Mouse (Mus musculus) brain, adult 2 months (tissue): ENCODE data around the gene A530032D15Rik.
"Not testable (repeated sequence)": the region's sequence is repeated elsewhere in the genome, so short reads cannot be mapped to it uniquely, and the experiment has no call there.

ENCODE experiments used
- DNase-seq: peaks from one replicate; pipeline ENCODE4 v3.0.0; 2011; ENCODE audit warnings: low read depth, low spot score

The A530032D15Rik gene

DNA sequence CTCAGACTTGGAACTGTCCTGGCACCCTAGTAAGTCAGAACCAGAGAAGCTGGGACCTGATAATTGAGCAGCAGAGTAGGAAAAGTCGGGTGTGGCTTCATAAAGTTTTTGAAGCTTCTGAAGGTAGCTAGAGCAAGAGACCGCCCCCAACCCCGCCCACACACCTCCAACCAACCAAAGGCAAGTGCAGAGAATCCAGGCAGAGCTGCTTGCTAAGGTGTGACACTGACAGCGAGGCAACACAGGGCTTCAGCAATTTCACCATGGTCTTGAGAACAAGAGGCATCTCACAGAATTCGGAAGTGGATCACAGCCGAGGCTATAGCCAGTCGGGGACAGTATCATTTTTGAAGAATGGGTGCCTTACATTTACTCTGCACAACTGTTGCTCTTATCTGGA lies at the start of gene A530032D15Rik:
A530032D15Rik (minus strand) TSS at position 101 of the 400 bp plus-strand sequence.
- DNase-seq = not testable (repeated sequence)

DNA sequence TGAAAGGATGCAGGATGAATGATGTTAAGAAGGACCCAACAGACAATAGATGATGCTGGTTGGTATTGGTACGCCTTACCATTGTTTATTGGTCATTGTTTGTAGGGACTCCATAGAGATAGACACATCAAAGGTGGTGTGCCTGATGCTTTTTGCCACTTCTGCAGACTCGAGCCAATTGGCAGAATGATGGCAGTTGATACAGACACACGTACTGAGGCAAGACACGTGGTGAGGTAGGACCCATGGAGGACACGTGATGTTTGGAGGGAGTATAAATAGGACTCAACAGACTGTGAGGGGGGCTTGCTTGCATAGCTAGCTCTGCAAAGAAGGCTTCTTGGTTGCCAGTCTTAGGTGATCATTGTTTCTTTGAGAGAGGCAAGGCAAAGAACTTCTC lies 45.5 kb upstream of the A530032D15Rik start:
- DNase-seq = not testable (repeated sequence)

DNA sequence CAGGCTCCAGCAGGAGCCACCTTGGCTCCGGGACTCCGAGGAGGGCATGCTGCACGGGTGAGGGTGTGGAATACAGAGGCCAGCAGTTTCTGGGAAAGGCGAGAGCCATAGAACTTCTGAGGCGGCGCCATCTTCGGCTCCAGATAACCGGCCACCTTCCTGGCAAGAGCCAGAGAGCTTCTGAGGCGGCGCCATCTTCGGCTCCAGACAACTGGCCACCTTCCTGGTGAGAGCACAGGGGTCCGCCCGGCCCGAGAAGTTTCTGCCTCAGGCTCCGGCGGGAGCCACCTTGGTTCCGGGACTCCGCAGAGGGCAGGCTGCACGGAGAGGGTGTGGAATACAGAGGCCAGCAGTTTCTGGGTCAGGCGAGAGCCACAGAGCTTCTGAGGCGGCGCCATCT lies 24.0 kb upstream of the A530032D15Rik start:
- not testable (repeated sequence) for DNase-seq

DNA sequence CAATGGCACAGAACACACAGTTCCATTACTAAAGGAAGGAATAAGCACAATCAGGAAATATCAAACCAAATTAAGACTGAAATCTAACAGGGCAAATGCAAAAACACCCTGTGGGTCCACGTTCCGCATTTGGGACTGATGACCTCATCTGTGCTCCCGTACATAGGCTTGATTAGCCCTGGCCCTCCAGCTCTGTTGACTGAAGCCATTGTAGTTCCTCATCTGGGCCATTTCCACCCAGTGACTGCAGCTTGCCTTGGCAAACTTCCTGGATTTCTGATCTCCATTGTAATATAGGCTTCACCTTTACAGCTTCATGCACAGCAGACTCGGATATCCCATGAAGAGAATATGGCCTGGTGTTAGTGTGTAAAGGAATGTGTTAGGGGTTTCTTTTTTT lies 12.2 kb upstream of the A530032D15Rik start:
- not testable (repeated sequence) for DNase-seq

DNA sequence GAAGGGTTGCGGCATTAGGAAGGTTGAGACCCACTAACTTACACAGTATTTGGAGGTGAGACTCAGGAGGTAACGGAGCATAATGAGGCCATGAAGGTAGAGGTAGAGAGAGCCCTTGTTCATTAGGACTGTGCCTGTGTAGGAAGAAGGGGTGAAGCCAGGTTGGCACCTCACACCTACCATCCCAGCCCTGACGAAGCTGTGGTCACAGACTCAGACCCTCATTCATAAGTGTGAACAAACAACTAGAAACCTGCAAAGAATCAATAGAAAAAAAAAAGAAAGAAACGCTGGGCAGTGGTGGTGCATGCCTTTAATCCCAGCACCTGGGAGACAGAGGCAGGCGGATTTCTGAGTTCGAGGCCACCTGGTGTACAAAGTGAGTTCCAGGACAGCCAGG lies 8.7 kb upstream of the A530032D15Rik start:
- not testable (repeated sequence) for DNase-seq

DNA sequence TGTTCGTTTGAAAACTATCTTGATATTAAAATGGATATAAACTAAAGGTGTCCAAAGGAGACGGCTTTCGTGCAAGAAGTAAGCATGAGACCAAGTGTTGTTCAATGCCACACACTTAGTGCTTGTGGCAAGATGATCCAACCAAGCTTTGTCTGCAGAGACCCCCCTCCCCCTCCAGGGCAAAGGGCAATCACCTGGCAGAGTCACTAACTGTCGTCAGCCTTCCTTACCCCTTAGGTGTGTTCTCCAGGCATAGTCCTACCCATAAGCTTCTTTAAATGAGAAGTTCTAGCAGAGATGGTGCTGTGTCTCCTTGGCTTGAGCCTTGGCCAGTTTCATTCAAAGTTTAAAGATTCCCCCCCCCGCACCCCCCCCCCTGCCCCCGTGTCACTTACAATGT lies 7.9 kb upstream of the A530032D15Rik start:
- not testable (repeated sequence) for DNase-seq

DNA sequence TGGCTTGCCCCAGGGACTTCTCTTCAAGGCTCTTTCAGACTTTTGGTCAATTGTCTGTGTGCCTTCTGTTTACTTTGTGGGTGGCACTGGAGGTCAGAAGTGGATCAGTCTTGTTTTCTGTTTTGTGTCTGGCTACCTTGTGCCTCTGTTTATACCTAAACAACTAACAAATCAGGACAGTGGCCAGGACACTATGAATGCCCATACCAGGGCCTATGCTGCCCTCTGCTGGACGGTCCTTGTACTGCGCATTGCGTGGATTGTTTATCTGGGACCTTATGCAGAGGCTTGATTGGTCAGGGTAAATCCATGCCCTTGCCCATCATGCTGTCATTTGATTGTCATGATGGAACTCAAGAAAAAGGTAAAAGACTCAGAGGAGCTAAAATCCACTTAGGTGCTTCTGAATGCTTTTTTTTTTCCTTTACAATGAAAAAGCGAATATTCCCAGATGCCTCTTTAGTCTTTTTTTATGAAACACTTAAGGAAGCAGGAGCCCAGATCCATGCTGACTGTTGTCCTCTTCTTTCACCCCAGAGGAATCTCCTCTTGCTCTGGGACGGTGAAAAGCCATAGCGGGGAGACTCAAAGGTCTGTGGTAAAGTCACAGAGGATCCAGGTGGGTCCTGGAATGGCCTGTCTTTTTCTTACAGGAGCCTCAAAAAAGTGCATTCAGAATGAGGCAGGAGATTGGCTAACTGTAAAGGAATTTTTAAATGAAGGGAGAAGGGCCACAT lies 5.2 kb upstream of the A530032D15Rik start:
- DNase-seq = not testable (repeated sequence)

DNA sequence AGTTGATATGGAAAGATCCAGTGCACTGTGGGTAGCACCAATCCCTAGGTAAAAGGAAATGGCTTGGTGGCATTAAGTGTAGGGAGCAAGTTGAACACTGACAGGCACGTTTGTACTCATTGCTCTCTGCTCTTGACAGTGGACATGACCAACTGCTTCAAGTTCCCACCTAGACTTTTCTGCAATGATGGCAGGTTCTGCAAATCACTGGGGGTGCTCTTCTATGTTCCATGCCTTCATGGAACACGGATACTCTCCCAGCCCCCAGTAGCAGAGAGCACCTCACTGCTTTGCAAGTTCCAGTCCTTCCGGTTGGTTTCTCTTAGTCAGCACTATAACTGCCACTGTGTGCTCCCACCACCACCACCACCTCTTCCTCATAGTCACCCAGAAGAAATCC lies 4.4 kb upstream of the A530032D15Rik start:
- not testable (repeated sequence) for DNase-seq

DNA sequence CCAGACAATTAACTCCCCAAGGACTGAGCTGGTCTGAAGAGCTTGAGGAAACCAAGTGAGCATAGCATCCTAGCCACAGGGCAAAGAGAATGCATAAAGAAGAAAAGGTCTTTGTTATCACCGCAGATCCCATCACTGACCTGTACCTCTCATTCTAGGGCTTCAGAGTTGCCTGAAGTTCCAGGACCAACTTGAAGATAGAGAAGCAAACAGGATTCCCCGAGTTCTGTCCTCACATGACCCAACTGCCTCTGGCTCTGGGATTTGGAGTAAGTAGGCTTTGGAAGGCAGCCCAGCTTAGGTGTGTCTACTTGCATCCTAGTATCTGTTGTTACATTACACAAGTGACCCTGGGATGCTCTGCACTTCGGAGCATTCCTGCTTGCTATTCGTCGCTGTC lies 3.2 kb upstream of the A530032D15Rik start:
- not testable (repeated sequence) for DNase-seq

DNA sequence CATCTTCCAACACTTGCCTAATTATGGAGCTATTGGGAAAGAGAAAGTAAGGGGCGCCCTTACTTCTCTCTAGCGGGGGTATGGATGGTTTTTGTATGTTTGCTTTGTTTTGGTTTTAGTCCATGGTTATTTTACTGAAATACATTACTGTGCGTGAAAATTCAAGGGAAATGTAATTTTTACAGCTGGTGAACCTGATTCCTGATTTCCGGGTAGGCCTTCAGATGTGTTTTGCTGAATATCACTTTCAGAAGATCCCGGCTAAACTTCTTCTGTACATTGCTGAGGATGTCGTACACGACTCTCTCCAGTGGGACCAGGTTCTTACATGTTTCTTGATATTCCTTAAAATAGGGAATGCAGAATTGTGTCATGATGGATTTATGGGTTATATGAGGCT lies 2.6 kb upstream of the A530032D15Rik start:
- not testable (repeated sequence) for DNase-seq

DNA sequence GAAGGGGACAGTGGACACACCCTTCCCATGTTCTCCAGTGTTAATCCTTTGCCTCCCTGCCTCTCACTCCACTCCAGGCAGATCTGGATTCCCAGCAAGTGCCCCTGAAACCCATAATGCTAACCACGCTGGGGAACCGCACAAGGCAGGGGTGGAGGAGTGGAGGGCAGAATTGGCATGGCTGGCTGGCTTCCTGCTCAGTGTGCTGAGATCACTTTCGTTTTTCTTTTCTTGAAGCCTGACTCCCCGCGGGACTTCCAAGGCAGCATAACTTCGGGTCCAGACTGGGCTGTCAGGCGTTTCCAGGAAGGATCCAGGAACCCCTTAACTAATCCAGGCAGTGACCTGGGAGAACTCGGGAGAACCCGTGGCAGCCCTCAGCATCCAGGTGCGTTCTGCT lies 1.9 kb upstream of the A530032D15Rik start:
- not testable (repeated sequence) for DNase-seq

DNA sequence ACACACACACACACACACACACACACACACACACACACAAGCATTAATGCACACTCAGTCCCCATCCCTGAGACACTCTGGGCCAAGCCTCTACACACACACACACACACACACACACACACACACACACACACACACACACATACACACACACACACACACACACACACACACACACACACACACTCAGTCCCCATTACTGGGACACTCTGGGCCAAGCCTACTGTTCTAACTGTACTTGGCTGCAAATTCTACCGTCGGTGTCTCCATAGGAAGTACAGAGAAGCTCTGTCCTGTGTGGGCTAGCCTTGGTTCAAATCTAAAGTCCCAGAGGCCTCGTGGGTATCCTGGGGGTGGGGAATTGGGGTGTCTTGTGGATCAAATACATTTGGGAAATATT lies 1.2 kb upstream of the A530032D15Rik start:
- not testable (repeated sequence) for DNase-seq

DNA sequence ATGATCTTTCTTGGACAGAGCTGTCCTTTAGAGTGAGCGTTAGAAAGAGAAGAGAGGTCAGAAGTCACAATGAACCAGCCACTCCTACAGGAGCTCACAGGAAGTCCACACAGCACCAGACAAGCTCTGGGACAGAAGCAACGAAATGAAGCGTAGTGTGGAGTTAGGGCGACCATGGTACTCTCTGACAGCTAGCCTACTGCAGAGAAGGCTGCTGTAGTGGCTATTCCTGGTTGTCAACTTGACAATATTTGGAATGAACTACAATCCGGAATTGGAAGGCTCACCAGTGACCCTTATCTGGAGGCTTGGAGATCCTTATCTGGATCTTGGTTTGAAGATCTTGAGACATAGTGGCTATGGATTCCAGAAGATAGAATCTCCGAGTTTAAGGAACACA lies 3.6 kb downstream of the A530032D15Rik start:
- DNase-seq = not testable (repeated sequence)

DNA sequence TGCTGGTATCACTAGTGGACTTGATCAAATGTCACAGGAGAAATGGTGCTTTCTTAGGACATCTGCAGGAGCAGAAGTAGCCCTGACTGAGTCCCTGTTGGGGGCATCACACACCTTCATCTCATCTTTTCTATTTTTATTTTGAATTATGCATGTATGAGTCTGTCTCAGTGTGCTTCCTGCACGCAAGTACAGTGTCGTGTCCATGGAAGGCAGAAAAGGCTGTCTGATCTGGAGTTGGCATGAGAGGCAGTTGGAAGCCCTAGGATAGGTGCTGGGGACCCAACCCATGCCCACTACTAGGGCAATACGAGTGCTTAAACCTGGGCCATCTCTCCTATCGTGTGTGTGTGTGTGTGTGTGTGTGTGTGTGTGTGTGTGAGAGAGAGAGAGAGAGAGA lies 4.3 kb downstream of the A530032D15Rik start:
- not testable (repeated sequence) for DNase-seq

DNA sequence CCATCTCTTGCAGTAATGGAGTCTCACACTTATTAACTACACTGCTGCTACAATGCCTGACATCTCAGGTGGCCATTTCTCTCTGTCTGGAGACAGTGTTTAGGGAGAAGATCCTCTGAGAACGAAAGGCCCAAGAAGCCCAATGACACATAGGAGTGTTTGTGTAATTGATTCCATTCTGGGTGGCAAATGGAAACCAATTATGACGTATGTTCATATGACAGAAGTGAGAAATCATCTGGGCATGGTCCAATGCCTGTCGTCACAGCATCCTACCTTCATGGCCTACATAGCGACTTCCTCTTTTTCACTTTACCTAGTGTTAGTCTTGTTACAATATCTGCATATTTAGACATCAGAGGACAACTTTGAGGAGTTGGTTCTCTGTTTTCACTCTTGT lies 7.9 kb downstream of the A530032D15Rik start:
- DNase-seq = not testable (repeated sequence)

DNA sequence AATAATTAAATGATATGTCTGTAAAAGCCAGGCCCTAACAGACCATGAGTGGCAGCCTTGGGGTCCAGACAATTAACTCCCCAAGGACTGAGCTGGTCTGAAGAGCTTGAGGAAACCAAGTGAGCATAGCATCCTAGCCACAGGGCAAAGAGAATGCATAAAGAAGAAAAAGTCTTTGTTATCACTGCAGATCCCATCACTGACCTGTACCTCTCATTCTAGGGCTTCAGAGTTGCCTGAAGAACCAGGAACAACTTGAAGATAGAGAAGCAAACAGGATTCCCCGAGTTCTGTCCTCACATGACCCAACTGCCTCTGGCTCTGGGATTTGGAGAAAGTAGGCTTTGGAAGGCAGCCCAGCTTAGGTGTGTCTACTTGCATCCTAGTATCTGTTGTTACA lies 9.8 kb downstream of the A530032D15Rik start, which contains the start of gene Gm10553:
Gm10553 (plus strand) TSS at position 301 of the 400 bp plus-strand sequence.
- DNase-seq = not testable (repeated sequence)

DNA sequence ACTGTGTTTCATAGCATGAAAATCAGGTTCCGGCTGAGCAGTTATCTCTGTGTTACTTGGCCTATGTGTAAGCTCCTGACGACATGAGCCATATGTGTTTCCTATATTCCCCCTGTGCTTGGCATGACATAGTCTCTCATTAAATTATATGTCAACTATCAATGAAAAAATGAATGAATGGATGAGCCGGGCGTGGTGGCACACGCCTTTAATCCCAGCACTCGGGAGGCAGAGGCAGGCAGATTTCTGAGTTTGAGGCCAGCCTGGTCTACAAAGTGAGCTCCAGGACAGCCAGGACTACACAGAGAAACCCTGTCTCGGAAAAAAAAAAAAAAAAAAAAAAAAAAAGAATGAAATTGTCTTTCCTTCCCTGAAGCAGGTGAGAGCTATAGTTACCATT lies 10.6 kb downstream of the A530032D15Rik start:
- DNase-seq = not testable (repeated sequence)

DNA sequence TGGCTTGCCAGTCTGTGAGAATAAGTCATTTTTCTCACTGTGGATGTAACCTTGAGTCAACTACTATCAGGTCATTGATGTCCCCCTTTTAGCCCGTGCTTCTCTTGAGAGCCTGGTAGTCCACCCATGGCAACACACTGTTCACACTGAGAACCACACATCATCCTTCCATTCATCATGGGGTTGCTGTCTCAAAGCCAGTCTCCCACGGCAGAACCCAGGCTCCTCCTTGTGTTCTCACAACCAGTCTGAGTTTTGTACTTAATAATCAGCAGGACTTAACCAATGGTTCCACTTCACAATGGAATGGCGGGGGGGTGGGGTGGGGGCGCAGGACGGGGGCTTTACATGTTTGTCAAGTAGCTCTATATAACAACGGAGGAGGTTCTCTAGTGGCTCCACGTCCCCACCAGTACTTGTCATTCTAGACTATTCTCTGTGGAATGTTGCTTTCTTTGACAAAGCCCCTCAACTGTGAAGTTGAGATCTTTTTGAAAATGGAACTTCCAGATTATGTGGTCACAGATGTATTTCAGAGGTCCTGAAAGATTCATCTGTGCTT lies 16.6 kb downstream of the A530032D15Rik start:
- not testable (repeated sequence) for DNase-seq

DNA sequence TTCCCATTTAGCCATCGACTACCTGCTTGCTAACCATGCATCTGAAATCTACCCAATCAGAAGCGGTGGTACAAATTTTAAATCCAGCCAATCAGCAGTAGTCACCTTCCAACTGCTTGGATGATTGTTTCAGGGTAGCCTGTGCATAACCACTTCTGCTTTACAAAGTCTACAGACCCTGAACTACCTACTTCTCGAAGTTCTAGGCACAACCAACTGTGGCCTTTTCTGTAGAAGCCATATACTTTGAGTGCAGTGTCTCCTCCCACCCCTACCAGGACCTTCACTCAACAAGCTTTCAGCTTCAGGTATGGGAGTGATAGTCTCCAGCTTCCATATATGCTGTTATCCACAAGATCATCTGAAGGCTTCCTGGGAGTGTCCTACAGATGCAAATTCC lies 17.5 kb downstream of the A530032D15Rik start:
- DNase-seq = not testable (repeated sequence)

DNA sequence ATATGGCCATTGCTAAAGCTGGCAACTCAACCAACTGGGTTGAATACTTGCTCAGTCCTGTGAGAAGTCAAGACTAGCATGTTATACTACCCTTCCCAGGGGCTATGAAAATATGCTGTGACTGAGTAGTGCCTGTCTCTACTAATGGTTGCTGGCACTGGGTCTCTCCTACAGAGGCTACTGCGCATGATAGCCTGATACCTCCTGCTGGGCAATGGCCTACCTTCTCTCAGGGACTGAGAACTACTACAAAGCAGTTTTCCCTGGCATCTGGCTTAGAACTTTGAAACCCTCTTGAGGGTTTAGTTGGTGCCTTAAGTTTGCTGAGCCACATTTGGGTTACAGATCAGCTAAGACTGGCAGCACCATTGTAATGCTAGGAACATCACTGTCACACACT lies 23.4 kb downstream of the A530032D15Rik start:
- not testable (repeated sequence) for DNase-seq

DNA sequence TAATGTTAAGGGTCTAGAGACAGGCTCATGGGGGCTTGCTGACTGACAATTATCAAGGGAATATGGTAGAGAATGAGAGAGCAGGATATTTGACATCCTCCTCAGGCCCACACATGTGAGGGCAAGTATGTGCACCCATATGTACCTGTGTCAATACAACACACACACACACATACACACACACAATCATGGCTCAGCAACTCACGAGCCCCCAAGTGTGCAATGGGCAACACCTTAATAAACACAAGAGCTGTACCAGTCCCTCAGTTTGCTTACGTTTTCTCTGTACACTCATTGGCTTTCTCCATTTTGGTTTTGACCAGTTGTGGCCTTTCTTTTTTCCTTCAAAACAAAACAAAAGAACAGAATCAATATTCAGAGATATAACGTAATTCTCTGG lies 24.9 kb downstream of the A530032D15Rik start:
- DNase-seq = not testable (repeated sequence)

DNA sequence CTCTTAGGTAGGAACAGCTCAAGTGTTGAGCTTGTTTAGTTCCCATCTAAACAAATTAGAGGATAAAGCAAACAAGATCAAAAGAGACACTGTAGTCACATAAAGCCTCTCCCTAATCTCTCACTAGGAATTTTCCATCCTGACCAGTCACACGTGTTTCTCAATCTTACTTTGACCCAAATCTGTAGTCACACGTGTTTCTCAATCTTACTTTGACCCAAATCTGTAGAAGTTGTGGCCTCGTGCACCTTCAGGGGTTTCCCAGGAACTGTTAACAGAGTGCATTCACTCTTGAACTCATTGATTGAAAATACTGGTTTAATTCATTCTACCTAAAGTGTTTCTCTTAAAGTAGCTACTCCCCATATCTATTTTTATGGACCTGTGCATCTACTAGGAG lies 36.6 kb downstream of the A530032D15Rik start:
- not testable (repeated sequence) for DNase-seq

DNA sequence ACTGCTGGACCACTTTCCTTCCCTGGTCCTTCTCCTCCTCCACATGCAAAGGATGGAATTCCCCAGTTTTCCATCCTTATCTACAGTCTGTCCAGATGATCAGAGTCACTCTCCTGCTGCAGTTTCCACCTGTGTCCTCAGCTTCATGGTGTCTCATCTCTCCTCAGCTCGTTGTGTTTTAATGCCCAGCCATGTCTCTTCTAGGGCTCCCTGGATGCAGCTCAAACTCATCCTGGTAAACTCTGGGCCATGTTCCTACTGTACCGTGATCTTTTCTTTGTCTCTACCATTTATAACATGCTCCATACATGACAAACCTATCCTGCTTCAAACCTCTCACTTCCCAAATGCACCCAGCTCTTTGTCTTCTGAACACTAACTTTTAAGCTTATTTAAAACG lies 38.0 kb downstream of the A530032D15Rik start:
- DNase-seq = not testable (repeated sequence)
